Mouse (Mus musculus): ENCODE data around the gene Tmem9b. TPM values are rescaled to one million over a fixed set of nuclear protein-coding genes. Genes with fewer than 3 reads are reported as not detected.

Tmem9b gene
- total and polyA plus RNA-seq, 3 experiments = 25.6 to 40.3 (median 26.6) TPM

DNA sequence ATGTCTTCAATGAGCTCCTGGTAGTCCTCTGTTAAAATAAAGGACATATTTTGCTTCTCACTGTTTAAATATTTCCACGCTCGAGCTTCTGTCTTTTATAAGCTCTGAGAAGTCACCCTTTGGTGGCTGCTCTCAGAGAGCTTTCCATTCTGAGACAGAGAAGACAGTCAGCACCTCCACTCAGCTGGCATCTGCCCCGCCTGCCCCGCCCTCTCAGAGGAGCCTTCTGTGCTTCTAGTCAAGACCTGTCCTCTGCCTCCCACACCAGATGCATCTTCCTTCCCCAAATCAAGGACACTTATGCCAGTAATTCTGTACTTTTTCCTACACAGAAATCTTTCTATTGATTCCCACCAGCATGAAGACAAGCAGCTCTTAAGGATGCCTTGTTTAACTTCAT is 48.0 kb upstream of the Tmem9b start:
- TF ChIP-seq NRF1 (IDR thresholded peaks at IDR 0.05; ENCODE audit: low read depth, low read length) (no peak), USF2 (conservative IDR thresholded peaks at IDR 0.05; ENCODE audit: low read depth, low read length) (no peak), E2F4 (IDR thresholded peaks at IDR 0.05; ENCODE audit: insufficient replicate concordance, low read depth, low read length) (no peak), KAT2A (IDR thresholded peaks at IDR 0.05; ENCODE audit: insufficient replicate concordance, low read length) (no peak), UBTF (IDR thresholded peaks at IDR 0.05; ENCODE audit: low read depth, low read length) (no peak), TCF12 (IDR thresholded peaks at IDR 0.05; ENCODE audit: low read depth, low read length) (no peak), JUND (conservative IDR thresholded peaks at IDR 0.05; ENCODE audit: low read depth, low read length) (no peak), CHD1 (IDR thresholded peaks at IDR 0.05; ENCODE audit: low read depth, low read length) (no peak), ZNF384 (IDR thresholded peaks at IDR 0.05; ENCODE audit: low read depth, low read length) (no peak)
- H3K4me3 ChIP-seq (replicated peaks in 1 of 3; ENCODE audit: low read depth in 2 of 3, low read length in 2 of 3, poor library complexity in 1 of 3) = no peak overlapping the region
- no peak overlapping the region for H3K4me2 ChIP-seq (ENCODE audit: insufficient read depth, low read depth, poor library complexity, severe bottlenecking)
- H3K27ac ChIP-seq (ENCODE audit: insufficient read depth, low read depth) = no peak overlapping the region
- dilution Hi-C loops (cut with MboI; ENCODE audit: extremely low pct_ligation_motif_present, extremely low pct_unique_long_range_greater_than_20kb, low sequenced_read_pairs) = no loop called here
- no peaks in the 10 kb centered on the region for H3K27me3 ChIP-seq (replicated peaks)
- in situ Hi-C loops (cut with MboI; ENCODE audit: low pct_ligation_motif_present, low pct_unique_long_range_greater_than_20kb, low sequenced_read_pairs) = no loop called here
- 0 out of 4 replicates have a peak, but pooled peaks cover 0 to 3% of the 10 kb centered on the region in 2 experiments for H3K4me1 ChIP-seq (ENCODE audit: control insufficient read depth in 1 of 2, insufficient read depth in 2 of 2)
- H3K9me3 ChIP-seq (replicated peaks; ENCODE audit: low read length) = no peaks in the 10 kb centered on the region
- no peak for DNase-seq (ENCODE audit: extremely low read depth)
- H3K79me2 ChIP-seq (replicated peaks; ENCODE audit: control insufficient read depth, extremely low read depth, insufficient read depth, poor library complexity, severe bottlenecking) = no peaks in the 10 kb centered on the region
- no peaks in the 10 kb centered on the region for H3K36me3 ChIP-seq (replicated peaks in 1 of 2; ENCODE audit: control insufficient read depth in 1 of 2, insufficient read depth in 1 of 2, low read length in 1 of 2)
- H3K9ac ChIP-seq (ENCODE audit: insufficient read depth, low read depth) = no peak overlapping the region

- Histone ChIP-seq H3K9ac (ENCODE audit: insufficient read depth, low read depth) (no peak overlapping the region), H3K36me3 (replicated peaks in 1 of 2; ENCODE audit: control insufficient read depth in 1 of 2, insufficient read depth in 1 of 2, low read length in 1 of 2) (no peaks in the 10 kb centered on the region), H3K4me1 (ENCODE audit: control insufficient read depth in 1 of 2, insufficient read depth in 2 of 2) (peaks cover 3 to 9% of the 10 kb centered on the region in 2 experiments; a peak in 3 of 4 replicates), H3K27me3 (replicated peaks) (no peaks in the 10 kb centered on the region), H3K4me2 (ENCODE audit: insufficient read depth, low read depth, poor library complexity, severe bottlenecking) (no peak overlapping the region), H3K9me3 (replicated peaks; ENCODE audit: low read length) (no peaks in the 10 kb centered on the region), H3K79me2 (replicated peaks; ENCODE audit: control insufficient read depth, extremely low read depth, insufficient read depth, poor library complexity, severe bottlenecking) (no peaks in the 10 kb centered on the region), H3K4me3 (replicated peaks in 1 of 3; ENCODE audit: low read depth in 2 of 3, low read length in 2 of 3, poor library complexity in 1 of 3) (no peak overlapping the region), H3K27ac (ENCODE audit: insufficient read depth, low read depth) (no peak overlapping the region)
- in situ Hi-C loops (cut with MboI; ENCODE audit: low pct_ligation_motif_present, low pct_unique_long_range_greater_than_20kb, low sequenced_read_pairs) (loop anchor here (10.0 kb wide), 1 partner anchor 86 kb away; no protein-coding TSS in a partner anchor), dilution Hi-C loops (cut with MboI; ENCODE audit: extremely low pct_ligation_motif_present, extremely low pct_unique_long_range_greater_than_20kb, low sequenced_read_pairs) (no loop called here)
- TF ChIP-seq MYC (IDR thresholded peaks at IDR 0.05; ENCODE audit: low read depth, low read length) (no peak), BHLHE40 (IDR thresholded peaks at IDR 0.05; ENCODE audit: low read depth, low read length) (no peak), JUN (IDR thresholded peaks at IDR 0.05; ENCODE audit: insufficient read depth, low read depth, low read length) (no peak), USF1 (IDR thresholded peaks at IDR 0.05; ENCODE audit: low read depth, low read length) (no peak), CTCF (conservative IDR thresholded peaks at IDR 0.05 in 1 of 2, IDR thresholded peaks at IDR 0.05 in 1 of 2; ENCODE audit: low read depth in 2 of 2, low read length in 2 of 2) (no peak), MXI1 (IDR thresholded peaks at IDR 0.05; ENCODE audit: low read depth, low read length) (no peak), ZMIZ1 (IDR thresholded peaks at IDR 0.05; ENCODE audit: low read depth, low read length) (no peak), RCOR1 (conservative IDR thresholded peaks at IDR 0.05; ENCODE audit: low read depth, low read length) (no peak), CHD1 (IDR thresholded peaks at IDR 0.05; ENCODE audit: low read depth, low read length) (no peak), EP300 (IDR thresholded peaks at IDR 0.05; ENCODE audit: low read length) (no peak), NRF1 (IDR thresholded peaks at IDR 0.05; ENCODE audit: low read depth, low read length) (no peak)
- no peak for DNase-seq (ENCODE audit: extremely low read depth)
These were observed 46.5 kb upstream of the Tmem9b start for GRCm38 (mm10) chr7:109799168-109799567.
